Mouse (Mus musculus): ENCODE results near the gene Ctnnb1.

DNA sequence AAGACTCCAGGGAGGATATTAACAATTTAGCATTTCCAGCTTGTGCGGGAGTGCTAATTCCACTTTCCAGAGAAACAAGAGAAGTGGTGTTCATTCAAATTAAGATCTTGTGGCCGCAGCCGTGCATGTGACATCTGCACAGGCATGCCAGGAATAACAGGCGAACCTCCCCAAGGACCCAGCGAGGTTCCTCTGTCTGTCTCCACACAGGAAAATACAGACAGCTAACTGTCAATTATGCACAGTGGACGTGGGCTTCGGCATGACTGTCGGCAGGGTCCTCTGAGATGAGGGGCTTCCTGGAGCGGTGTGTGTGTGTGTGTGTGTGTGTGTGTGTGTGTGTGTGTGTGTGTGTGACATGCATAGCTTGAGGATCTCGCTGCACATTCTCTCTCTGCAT is 64.0 kb downstream of the Ctnnb1 start:
- TF ChIP-seq USF2 (conservative IDR thresholded peaks at IDR 0.05; ENCODE audit: low read depth, low read length), result no peak
- TF ChIP-seq CTCF (conservative IDR thresholded peaks at IDR 0.05 in 1 of 2, IDR thresholded peaks at IDR 0.05 in 1 of 2; ENCODE audit: low read depth in 2 of 2, low read length in 2 of 2), result no peak
- no peak for TF ChIP-seq EP300 (IDR thresholded peaks at IDR 0.05; ENCODE audit: low read length)
- no peak for TF ChIP-seq SMC3 (IDR thresholded peaks at IDR 0.05; ENCODE audit: low read depth, low read length)
- no peak for TF ChIP-seq SIN3A (IDR thresholded peaks at IDR 0.05; ENCODE audit: low read length)
- TF ChIP-seq CHD1 (IDR thresholded peaks at IDR 0.05; ENCODE audit: low read depth, low read length), result no peak
- TF ChIP-seq NELFE (IDR thresholded peaks at IDR 0.05; ENCODE audit: low read depth, low read length), result no peak
- TF ChIP-seq MAZ (IDR thresholded peaks at IDR 0.05; ENCODE audit: low read depth, low read length), result no peak
- no peak for TF ChIP-seq POLR2A (IDR thresholded peaks at IDR 0.05; ENCODE audit: low read depth, low read length)
- TF ChIP-seq USF1 (IDR thresholded peaks at IDR 0.05; ENCODE audit: low read depth, low read length), result no peak
- no peak for TF ChIP-seq ZNF384 (IDR thresholded peaks at IDR 0.05; ENCODE audit: low read depth, low read length)
- TF ChIP-seq ZC3H11A (IDR thresholded peaks at IDR 0.05; ENCODE audit: low read depth, low read length), result no peak
- TF ChIP-seq JUND (conservative IDR thresholded peaks at IDR 0.05; ENCODE audit: low read depth, low read length), result no peak
